11 mouse cellular contexts compared by ENCODE assay signal in genomic region chr9:96660510-96661244, GRCm38 (mm10). TPM values are rescaled to one million over a fixed set of nuclear protein-coding genes. Genes with fewer than 3 reads are reported as not detected.
A peak's percentile ranks its signal among the peaks of the same experiment; 100 is the strongest.
DNase-seq lines count a peak whose midpoint lies in the region; ATAC-seq and TF ChIP-seq lines count a peak whose summit lies in the region.
"Had no signal": no experiment of that assay in that cellular context is flagged by ENCODE, and none has a peak within 500 bp of the region (broad histone marks: within the 10 kb centered on the region; RNA-seq: fewer than 3 reads in every experiment).

No protein-coding gene starts in this region.

- H3K27me3 ChIP-seq in heart, adult 2 months (ENCODE audit: control insufficient read depth, insufficient read depth, low read length), result no peaks in the 10 kb centered on the region
- H3K27me3 ChIP-seq: heart, embryonic 15.5 days had no signal

- H3K27ac ChIP-seq in cortical plate, adult 2 months (ENCODE audit: insufficient read depth, low read length), result 0 out of 2 replicates have a peak overlapping the region, but pooled peaks have one; percentile 81
- H3K27ac ChIP-seq in heart, adult 2 months, result no peak overlapping the region
- H3K27ac ChIP-seq: heart, embryonic 15.5 days had no signal

- H3K4me3 ChIP-seq in cortical plate, adult 2 months (ENCODE audit: insufficient read depth, low read length), result no peak overlapping the region
- no peak overlapping the region for H3K4me3 ChIP-seq in heart, adult 2 months
- H3K4me3 ChIP-seq: erythroblast, embryonic 14.5 days; heart, embryonic 15.5 days had no signal

- TF ChIP-seq CTCF in cortical plate, adult 2 months (IDR thresholded peaks at IDR 0.05; ENCODE audit: extremely low read depth, insufficient read depth, low read length), result no peak
- TF ChIP-seq CTCF in heart, adult 2 months (IDR thresholded peaks at IDR 0.05), result no peak

- H3K9ac ChIP-seq in heart, adult 2 months (ENCODE audit: low read depth, low read length), result no peak overlapping the region
- H3K9ac ChIP-seq: heart, embryonic 15.5 days; lung, embryonic 14.5 days had no signal

- no peaks in the 10 kb centered on the region for H3K4me1 ChIP-seq in cortical plate, adult 2 months (ENCODE audit: control insufficient read depth, insufficient read depth, low read length)
- H3K4me1 ChIP-seq in heart, adult 2 months (ENCODE audit: control insufficient read depth, insufficient read depth, low read length), result no peaks in the 10 kb centered on the region
- H3K4me1 ChIP-seq: heart, embryonic 15.5 days had no signal

- H3K79me2 ChIP-seq in heart, adult 2 months (replicated peaks; ENCODE audit: control insufficient read depth, insufficient read depth, low read length), result no peaks in the 10 kb centered on the region

- peak; percentile 42 for DNase-seq in kidney, adult 9 months
- no peak for DNase-seq in kidney, postnatal 10 days
- DNase-seq in layer of hippocampus, postnatal 36 days, result peak; percentile 20 to 30
- no peak for DNase-seq in heart, adult 18-20 months
- no peak for DNase-seq in heart, adult 2 months
- DNase-seq in left cerebral cortex, adult 11 months (ENCODE audit: low spot score), result no peak
- DNase-seq: lung, embryonic 14.5 days had no signal

- WGBS in heart, adult 2 months, result 82% methylated on average over 10 of the region's 10 CpGs

- H3K36me3 ChIP-seq in heart, adult 2 months (ENCODE audit: control insufficient read depth, insufficient read depth, low read length), result no peaks in the 10 kb centered on the region
- H3K36me3 ChIP-seq: heart, embryonic 15.5 days had no signal

- peak; percentile 63 for ATAC-seq in activated CD4-positive, CD25-positive, alpha-beta regulatory T cell, adult 4 months

- no peak for TF ChIP-seq EP300 in heart, adult 2 months (IDR thresholded peaks at IDR 0.05; ENCODE audit: insufficient read depth, low read depth, low read length)

- intact Hi-C loops in heart, adult 2 months (cut with DNase I), result no loop called here

- no peak for TF ChIP-seq POLR2A in cortical plate, adult 2 months (IDR thresholded peaks at IDR 0.05; ENCODE audit: extremely low read depth, insufficient read depth, low read length)
- no peak for TF ChIP-seq POLR2A in heart, adult 2 months (IDR thresholded peaks at IDR 0.05; ENCODE audit: insufficient read depth, low read depth, low read length)

RNA-seq across cellular contexts. Expression of gene Rasa2, which starts 29.3 kb away (rescaled TPM):
- polyA plus RNA-seq in activated CD4-positive, CD25-positive, alpha-beta regulatory T cell, adult 4 months (2017; shearing (Covaris generic)), result 10 to 100 TPM; 36.2 to 36.7 TPM
- 10.1 and 10.7 TPM in 2 replicates for polyA plus RNA-seq in cortical plate, adult 2 months (2012; rRNA removed)
- total RNA-seq in layer of hippocampus, postnatal 36 days (2021), result 10 to 100 TPM; 29.5 to 35.3 TPM
- total RNA-seq in heart, adult 18-20 months (2021), result 1 to 10 TPM; 3.9 to 5.9 TPM
- 1 to 10 TPM; 5.5 to 6.0 TPM for total RNA-seq in heart, adult 2 months (2021)
- 2.1 and 3.0 TPM in 2 replicates for polyA plus RNA-seq in heart, adult 2 months (2012; rRNA removed)
- polyA plus RNA-seq: erythroblast, embryonic 14.5 days had no signal

Comparison
In these comparisons a context has a peak if more than half of its experiments do, and no peak if none do; other contexts are left out.
1. DNase-seq: peak in kidney, adult 9 months (single experiment) and layer of hippocampus, postnatal 36 days (2 of 2); none in kidney, postnatal 10 days (single experiment), heart, adult 18-20 months (0 of 2), heart, adult 2 months (0 of 2) and left cerebral cortex, adult 11 months (single experiment).
2. RNA of gene Rasa2, which starts 29.3 kb away (total RNA-seq): 29.5 to 35.3 TPM in layer of hippocampus, postnatal 36 days; 5.5 to 6.0 TPM in heart, adult 2 months and 3.9 to 5.9 TPM in heart, adult 18-20 months; every median in the first group is over 4 times any median in the second.